Mouse (Mus musculus): Measurements from ENCODE around the gene Egfem1.

DNA sequence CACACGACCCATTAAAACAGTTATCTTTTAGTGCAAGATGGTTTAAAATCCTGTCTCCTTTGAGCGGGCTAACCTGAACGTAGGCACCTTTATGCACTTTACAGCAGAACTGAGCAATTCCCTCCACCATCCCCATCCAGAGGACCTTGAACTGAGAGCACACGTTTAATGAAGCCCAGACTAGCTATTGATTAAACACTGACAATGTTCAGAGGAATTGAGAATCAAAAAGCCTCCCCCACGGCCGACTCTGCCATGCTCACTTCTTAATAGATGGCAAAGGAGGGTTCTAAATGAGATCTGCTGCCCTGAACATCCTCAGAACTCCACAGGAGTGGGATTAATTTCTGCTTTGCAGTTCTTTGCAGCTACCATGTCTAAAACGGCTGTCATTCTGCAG is 520.3 kb downstream of the Egfem1 start:
- TF ChIP-seq MYOG (IDR thresholded peaks at IDR 0.05; ENCODE audit: control insufficient read depth in 1 of 3, insufficient read depth in 1 of 3, insufficient read length in 2 of 3, low read depth in 2 of 3), result no peak
- TF ChIP-seq POLR2A (IDR thresholded peaks at IDR 0.05; ENCODE audit: insufficient read length, low read depth), result no peak
- no peak for TF ChIP-seq POLR2AphosphoS2 (IDR thresholded peaks at IDR 0.05; ENCODE audit: insufficient read length, low read depth)
- no peak for TF ChIP-seq TCF12 (IDR thresholded peaks at IDR 0.05; ENCODE audit: insufficient read depth, poor library complexity, severe bottlenecking)
- no peak for TF ChIP-seq MAX (IDR thresholded peaks at IDR 0.05; ENCODE audit: low read depth)
- TF ChIP-seq E2F4 (IDR thresholded peaks at IDR 0.05; ENCODE audit: insufficient read depth), result no peak
- no peak for TF ChIP-seq TCF3 (IDR thresholded peaks at IDR 0.05; ENCODE audit: insufficient read length, low read depth)
- TF ChIP-seq USF1 (IDR thresholded peaks at IDR 0.05; ENCODE audit: low read depth), result no peak
